Mouse (Mus musculus): ENCODE results near the gene Pacsin1.
A peak's percentile ranks its signal among the peaks of the same experiment; 100 is the strongest.
"Not testable (repeated sequence)": the region's sequence is repeated elsewhere in the genome, so short reads cannot be mapped to it uniquely, and the experiment has no call there.

The Pacsin1 gene

DNA sequence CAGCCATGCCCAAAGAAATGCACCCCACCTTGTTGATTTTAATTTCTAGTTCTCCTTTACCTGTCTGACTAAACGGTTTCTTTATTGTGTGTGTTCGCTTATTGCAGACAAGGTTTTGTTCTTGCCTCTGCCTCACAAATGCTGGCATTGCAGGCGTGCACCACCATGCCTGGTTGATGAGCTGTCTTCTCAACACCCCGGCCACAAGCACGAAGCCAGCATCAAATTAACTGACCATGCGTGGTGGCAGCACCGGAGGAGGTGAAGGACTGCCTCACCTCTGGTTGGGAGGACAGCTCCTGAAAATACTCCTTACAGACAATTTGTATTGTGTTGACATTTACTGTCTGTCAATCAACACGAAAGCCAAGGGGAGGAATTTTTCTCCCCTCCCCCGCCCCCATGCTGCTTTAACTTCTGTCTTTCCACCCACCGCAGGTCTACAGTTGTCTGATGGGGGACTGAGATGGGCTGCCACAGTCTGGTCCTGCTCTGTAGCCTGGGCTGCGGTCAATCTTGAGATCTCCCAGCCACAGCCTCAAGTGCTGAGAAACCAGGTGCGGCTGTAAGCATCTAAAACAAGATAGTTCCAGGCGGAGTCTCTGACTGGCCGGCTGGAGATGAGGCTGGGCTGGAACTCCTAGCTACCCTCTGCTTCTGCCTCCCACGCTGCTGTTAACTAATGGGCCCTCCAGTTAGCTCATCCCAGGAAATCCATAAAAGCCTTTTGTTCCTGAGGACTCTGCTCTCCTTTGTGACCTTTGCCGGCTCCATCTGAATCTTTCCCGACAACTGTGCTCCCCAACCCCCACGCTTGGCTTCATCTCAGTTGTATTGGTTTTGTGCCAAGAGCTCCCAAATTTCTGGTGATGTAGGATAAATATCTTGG, 18.9 kb upstream of the Pacsin1 start, which contains the start of gene Rps10:
Gene Rps10 (minus strand): TSS at position 538 of the 889 bp plus-strand sequence.
- peak; percentile 66 to 74 for DNase-seq

DNA sequence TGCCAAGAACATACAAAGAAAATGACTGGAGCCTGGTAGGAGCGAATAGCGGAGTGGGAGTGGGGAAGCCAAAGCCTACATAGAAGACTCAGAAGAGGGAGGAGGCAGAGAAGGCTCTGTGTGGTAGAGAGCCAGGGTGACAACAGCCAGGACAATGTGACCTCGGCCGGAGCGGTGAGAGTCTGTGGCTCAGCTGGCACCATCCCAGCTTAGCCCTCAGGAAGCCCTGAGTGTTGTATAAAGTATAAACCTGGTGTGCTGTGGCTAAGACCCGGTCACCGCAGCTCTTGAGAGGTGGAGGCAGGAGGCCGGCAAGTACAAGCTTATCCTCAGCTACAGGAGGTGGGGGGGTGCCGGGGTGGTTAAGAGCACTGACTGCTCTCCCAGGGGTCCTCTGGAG, 18.0 kb upstream of the Pacsin1 start:
- peak; percentile 49 to 50 for DNase-seq

DNA sequence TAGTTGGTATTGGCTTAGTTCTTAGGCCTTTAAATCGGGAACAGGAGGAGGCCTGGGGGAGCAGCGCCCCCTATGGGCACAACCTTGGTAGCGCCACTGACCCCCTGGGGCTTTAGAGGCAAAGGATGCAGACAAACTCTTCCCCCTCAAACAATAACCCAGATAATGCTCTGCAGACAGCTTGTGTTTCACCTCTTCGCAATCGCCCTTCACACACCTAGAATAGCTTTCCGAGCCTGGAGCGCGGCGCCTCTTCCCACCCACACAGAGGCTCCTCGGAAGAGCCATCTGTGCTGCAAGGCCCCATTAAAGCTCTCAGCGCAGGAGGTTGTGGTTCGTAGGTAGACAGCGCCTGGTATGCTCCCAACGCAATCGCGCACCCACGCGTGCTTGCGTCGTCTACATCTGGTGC, 16.4 kb upstream of the Pacsin1 start:
- peak; percentile 50 to 56 for DNase-seq

DNA sequence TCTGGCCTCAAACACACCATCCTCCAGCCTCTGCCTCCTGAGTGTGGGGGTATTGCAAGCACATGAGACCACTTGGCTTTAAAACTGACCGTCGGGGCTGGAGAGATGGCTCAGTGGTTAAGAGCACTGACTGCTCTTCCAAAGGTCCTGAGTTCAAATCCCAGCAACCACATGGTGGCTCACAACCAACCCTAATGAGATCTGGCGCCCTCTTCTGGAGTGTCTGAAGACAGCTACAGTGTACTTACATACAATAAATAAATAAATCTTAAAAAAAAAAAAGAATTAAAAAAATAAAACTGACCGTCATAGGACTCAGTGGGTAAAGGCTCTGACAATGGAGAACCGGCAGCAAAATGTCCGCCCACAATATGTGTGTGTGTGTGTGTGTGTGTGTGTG, 15.5 kb upstream of the Pacsin1 start:
- DNase-seq, result not testable (repeated sequence)

DNA sequence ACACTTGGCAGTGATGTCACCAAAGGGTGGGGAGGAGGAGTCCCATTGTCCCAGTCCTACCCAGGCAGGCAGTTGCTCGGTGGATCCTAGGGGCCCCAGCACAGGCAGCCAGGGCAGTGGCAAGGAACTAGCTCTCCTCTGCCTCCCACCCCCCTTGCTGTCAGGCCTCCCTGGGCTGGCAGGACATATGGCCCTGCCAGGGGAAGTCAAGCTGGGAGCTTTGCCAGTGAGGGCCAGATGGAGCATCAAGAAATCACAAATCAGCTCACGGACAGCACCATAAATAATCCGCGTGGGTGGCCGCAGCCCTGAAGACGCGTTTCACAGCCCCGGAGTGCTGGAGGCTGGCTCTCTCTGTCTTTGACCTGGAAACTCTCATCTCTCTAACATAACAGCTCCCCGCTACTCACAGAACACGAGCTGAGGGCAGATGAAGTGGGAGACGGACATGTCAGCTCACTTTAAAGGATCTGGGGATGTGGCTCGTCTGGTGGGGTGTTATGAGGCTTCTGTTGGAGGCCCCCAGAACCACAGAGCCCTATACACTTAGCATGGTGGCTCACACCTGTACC, 12.7 kb upstream of the Pacsin1 start:
- peak; percentile 98 for DNase-seq

DNA sequence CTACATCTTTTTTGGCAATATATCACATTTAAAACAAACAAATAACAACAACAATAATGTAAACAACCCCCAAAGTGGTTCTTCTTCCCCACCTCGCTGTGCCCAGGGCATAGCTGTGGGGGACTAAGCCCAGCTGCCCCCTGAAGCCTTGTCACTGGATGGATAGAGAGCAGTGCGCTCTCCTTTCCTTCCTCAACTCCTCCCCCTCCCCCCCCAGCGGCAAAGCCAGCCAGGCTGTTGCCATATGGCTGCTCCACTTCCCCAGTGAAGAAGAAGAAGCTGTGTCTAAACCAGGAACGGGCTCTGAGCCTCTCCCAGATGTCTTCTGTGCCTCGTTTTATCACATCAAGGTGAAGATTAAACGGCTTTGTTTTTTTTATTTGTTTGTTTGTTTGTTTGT, 12.2 kb upstream of the Pacsin1 start:
- peak; percentile 89 to 92 for DNase-seq

DNA sequence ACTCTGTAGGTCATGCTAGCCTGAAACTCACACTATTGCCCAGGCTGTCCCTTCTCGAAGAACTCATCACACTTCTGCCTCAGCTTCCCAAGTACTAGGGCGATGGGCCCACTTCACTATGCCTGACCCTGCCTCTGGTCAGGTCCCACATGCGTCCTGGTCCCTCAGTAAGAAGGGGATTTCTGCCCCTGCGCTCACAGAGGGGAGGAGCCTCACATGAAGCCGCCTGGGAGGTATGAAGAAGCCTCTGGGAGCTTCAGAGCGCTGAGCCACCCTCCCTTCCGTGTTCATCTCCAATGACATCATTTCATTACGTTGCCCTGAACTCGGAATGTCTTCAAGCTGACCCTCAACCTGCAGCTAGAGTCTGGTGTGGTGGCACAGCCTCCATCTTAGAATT, 11.6 kb upstream of the Pacsin1 start:
- peak in 1 of 2 experiments; percentile 37 for DNase-seq

DNA sequence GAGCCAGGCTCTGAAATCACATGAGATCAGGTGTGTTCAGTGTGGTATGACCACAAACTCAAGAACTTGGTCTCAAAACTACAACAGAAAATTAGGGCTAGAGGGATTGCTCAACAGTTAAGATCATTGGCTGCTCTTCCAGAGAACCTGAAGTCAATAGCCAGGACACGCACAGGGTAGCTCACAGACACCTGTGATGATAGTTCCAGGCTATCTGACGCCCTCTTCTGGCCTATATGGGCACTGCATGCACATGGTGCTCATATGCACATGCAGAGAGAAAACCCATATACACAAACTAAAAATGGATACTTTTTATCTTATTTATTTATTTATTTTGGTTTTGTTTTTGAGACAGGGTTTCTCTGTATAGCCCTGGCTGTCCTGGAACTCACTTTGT, 10.7 kb upstream of the Pacsin1 start:
- peak; percentile 54 to 65 for DNase-seq

DNA sequence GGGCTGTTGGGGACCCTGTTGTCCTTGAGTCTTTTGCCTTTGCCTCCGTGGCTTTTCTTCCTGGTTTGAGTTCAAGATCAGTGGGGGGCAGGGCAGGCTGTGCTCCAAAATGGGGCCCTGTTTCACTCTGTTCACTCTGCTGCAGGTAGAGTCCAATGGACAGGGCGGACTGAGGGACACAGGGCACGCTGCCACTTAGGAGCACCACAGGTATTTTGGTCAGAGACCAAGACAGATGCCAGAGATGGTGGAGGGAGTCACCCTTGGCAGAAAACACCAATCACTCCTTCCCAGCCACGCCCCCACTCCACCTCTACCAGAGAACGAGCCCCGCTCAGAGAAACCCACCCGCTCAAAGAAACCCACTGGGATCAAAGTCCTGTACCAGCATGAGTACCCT, 9.5 kb upstream of the Pacsin1 start:
- peak; percentile 65 to 71 for DNase-seq

DNA sequence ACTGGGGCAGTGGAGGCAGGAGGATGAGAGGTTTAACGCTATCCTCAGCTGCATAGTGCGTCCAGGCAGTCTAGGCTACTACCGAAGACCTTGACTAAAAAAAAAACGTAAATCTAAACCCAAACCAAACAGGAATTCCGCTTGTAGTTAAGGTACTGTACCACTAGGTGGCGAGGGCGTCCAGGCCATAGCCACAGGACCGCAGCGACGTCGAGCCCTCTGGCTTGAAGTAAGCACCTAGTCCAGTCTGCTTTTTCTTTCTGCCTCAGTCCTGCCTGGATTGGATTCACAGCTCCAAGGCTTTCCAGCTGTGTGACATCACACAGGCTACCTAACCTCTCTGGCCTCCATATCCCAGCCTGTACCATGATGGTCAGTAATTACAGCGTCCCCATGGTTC, 5.1 kb upstream of the Pacsin1 start:
- peak; percentile 69 to 71 for DNase-seq

DNA sequence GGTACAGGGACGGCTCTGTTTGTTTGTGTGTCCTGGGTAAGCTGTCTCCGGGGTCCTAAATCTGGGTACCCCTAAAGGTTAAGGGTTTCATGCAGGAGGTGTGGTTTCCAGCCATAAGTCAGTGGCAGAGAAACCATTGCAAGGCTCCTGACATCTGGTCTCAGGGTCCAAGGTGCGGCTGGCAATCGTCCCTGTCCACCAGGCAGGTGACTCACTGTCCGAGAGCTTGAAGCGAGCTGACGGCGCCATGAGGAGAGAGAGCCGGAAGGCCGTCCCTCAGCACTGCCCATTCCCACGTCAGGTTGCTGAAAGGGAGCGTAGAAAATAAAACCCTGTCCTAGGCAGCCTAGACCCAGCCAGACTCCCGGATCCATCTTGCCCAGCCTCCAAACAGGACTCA, 4.7 kb upstream of the Pacsin1 start:
- peak in 1 of 2 experiments; percentile 34 for DNase-seq

DNA sequence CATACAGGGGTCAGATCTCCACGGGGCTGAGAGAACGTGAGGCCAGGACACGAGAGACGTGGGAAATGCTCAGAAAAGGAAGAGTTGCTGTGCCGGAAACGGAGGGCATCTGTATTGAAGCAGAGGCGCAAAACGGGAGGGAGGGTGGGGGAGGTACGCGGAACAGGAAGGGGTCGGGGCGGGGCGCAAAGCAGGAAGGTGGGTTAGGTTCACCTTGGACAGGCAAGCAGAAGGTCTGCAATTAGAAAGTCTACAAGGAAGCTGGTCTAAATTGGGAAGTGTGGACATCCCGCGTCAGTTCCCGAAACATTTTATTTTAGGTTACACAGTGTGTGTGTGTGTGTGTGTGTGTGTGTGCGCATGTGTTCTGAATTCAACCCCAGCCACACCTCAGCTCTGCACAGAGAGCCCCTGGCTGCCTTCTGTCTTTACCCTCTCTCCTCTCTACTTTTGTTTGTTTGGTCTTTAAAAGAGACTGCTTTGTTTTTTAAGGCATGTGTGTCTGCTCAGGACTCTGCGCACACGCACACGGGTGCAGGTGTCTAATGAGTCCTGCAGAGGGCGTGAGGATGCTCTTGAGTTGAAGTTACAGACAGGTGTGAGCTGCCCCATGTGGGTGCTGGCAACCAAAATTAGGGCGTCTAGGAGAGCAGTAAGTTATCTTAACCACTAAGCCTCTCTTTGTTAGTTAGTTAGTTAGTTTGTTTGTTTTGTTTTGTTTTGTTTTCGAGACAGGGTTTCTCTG, 3.1 kb upstream of the Pacsin1 start:
- no peak for DNase-seq

DNA sequence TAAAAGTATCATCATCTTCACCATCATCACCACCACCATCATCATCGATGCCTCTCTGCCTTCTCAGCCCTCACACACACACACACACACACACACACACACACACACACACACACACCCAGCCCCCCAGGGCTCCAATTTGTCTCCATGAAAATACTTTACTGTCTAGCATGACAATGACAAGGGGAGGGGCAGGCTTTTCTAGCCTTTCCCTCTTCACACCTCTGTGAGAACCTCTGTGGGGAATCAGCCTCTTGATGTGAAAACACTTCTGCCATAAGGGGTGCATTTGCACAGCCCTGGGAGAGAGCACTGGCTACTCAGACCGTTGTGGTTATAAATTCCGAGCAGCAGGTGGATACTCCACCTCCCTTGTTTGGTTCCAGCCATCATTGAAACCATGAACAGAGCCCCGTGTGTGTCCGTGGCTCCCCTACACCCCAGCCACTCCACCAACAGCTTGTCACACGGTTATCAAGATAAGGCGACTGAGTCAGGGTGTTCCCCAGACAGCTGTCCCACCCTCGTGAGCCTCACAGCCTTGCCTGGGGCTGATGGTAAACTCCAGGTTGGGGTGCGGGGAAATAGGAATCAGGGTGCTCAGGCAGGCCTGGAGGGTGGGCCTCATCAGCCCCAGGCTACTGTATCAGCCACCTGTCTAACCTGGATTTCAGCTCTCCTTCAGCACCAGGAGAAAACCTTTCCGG, 1.9 kb upstream of the Pacsin1 start:
- DNase-seq, result no peak

DNA sequence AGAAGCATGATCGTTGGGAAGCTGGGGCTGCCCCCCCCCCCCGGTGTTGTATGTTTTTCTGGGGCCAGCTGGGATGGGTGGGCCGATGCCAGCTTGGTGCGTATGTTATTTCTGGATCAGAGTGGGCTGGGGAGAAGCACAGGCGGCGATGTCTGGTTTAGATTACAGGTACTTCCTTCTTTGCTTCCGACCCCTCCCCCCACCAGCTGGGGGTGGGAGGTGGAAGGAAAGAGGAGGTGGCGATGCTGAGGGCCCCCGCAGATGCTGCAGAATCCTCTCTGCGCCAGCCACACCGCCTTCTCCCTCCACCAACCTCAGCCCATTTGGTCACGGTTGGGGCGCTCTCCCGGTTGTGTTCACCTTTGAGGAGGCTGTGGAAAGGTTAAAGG, 696 bp downstream of the Pacsin1 start:
- peak; percentile 88 to 89 for DNase-seq

DNA sequence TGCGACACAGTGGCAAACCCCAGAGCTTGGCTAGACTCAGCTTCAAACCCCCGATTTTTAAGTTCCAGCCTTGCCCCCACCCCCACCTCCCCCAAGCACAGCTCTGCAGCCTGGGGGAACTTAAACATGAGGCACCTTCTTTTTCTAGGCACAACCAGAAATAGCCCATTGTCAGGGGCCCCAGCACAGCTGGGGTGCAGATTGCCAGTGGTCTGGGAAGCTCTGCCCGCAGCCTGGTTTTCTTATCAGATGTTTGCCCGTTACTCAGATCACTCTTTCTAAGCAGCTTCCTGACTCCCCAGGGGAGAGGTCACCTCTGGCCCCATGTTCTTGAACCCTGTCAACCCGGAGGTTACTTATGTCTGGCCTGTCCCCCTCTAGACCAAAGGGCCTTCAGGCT, 1.1 kb downstream of the Pacsin1 start:
- no peak for DNase-seq

DNA sequence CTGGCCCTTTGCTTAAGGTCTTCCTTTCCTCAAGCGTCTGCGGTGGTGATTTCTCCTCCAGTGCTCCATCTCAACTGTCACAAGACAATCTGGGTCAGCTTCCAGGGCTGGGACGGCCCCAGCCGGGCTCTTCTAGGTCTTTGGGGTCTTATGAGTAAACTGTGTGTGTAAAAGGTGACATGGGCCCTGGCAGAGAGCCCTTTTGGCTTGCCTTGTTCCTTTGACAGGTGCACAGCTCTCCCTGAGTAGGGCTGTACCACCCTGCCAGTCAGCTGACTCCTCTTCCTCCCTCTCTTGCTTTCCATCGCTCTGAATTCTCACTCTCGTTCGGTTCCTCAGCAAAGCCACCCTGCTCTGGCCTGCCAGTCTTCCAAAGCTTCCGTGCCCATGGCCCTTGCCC, 1.8 kb downstream of the Pacsin1 start:
- peak; percentile 91 for DNase-seq

DNA sequence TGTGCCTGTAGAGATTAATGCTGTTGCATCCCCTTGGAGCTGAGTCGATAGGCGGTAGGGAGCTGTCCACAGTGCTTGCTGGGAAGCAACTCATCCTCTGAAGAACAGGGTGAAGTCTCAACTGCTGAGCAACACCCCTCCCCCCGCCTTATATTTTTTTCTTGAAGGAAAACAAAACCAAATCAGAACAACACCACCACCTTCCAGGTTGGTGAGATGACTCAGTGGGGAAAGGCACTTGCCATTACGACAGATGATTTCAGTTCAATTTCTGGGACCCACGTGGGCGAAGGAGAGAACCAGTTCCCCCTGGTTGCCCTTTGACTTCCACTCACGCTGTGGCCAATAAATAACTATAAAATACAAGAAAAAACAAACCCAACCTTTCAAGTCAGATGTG, 3.5 kb downstream of the Pacsin1 start:
- DNase-seq, result no peak

DNA sequence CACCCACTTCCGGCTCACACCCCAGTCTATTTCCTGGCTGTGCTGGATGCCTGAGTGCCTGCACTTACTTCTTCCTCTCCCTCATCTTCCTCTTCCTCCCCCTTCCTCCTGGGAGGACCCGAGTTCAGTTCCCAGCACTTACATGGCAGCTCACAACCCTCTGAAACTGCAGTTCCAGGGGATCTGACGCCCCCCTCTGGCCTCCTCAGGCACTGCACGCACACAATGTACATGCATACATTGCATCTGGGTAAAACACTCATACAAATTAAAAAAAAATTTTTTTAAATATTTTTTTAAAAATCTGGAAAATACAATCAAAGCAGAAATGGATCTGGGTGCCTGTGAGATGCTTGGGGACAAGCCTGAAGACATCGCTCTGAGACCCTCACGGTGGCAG, 16.4 kb downstream of the Pacsin1 start:
- DNase-seq, result no peak

DNA sequence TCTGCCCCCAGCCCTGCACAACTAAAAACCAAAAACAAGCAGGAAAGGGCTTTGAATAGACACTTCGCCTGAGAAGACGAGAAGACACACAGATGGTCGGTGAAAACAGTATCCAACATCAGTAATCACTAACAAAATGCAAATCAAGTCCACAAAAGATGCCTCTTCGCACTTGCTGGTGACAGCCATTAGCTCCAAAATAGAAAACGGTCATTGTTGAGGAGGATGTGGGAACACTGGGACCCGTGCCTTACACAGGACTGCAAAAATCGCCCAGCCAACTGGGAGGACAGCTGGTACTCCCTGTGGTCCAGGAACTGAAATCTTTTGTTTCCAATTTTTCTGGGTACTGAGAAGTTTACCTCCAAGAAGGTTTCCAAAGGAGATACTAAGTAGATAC, 18.6 kb downstream of the Pacsin1 start:
- DNase-seq, result no peak

DNA sequence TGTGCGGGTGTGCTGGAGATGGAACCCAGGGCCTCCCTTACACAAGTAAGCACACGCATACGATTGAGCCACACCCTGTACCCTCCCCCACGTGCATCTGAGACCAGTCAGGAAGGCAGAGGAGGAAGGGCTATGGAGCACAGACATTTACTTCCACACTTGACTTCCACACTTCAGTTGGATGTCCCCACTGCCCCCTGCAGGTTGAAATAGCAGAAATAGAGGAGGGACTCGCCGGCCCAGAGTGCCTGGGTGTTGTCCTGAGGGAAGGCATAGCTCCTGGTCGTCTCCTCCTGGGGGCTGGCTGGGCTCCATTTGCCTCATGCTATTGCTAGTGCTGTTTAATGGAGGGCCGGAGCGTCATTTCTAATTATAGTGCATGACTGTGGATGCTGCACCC, 20.1 kb downstream of the Pacsin1 start:
- DNase-seq, result peak; percentile 55 to 57

DNA sequence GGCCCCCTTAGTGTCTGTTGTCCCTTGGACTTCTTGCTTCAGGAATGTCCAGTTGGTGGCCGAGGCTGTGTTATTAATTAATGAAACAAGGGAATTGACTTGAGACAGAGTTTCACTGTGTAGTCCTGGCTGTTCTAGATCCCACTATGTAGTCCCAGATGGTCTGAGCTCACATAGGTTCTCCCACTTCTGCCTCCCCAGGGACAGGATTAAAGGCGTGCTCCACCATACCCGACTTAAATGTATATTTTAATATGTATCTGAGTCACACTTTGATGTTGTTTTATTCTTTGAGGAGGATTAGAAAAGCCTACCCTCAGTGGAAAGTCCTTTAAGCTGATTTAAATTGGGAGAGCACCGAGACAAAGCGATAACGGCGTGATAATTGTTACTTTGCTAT, 21.0 kb downstream of the Pacsin1 start:
- no peak for DNase-seq

DNA sequence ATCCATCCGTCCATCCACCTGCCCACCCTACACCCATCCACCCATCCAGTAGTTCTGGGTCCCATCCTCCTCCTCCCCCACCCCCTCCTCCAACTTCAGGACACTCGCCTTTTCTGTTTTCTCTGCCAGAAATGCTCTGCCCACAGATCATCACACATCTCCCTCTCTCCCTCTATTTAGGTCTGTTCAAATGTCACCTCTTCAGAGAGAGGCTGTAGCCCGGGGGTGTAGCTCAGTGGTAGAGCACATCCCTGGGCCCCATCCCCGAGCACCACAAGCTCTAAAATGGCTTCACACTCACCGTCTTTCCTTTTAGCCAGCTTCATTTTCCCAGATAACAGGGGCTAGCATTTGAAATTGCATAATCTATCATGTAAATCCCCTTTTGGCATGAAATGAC, 22.4 kb downstream of the Pacsin1 start:
- no peak for DNase-seq

Measured in cerebellum, postnatal 10 days (tissue).